Mouse (Mus musculus): ENCODE results near the gene Tie1. TPM values are rescaled to one million over a fixed set of nuclear protein-coding genes. Genes with fewer than 3 reads are reported as not detected.

Tie1 gene
- polyA plus RNA-seq (2014; fragmentation: Illumina TruSeq; extraction: RNeasy Lipid Tissue Mini Kit (QIAGEN cat#74804); ENCODE audit: low read depth, low replicate concordance) = 53.1 TPM

DNA sequence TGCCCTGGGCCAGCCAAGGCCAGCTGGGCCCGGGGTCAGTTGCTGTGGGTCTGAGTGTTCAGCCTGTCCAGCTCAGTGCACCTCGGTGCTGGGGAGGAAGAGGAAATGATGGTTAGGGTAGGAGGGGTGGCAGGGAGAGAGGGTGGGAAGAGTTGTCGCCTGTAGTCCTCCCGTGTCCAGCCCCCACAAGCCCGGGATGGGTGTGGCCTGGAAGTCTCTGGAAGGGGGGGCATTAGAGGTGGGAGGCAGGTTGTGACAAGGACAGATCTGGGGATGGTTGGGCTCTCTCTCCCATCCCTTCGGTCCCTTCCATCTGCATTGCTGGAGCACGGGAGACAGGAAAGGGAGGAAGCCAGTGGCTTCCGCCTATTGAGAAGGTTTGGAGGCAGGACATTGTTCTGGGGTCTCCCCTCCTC, at the start of gene Tie1:
Gene Tie1 (minus strand): TSS at position 345 of the 416 bp plus-strand sequence.

DNA sequence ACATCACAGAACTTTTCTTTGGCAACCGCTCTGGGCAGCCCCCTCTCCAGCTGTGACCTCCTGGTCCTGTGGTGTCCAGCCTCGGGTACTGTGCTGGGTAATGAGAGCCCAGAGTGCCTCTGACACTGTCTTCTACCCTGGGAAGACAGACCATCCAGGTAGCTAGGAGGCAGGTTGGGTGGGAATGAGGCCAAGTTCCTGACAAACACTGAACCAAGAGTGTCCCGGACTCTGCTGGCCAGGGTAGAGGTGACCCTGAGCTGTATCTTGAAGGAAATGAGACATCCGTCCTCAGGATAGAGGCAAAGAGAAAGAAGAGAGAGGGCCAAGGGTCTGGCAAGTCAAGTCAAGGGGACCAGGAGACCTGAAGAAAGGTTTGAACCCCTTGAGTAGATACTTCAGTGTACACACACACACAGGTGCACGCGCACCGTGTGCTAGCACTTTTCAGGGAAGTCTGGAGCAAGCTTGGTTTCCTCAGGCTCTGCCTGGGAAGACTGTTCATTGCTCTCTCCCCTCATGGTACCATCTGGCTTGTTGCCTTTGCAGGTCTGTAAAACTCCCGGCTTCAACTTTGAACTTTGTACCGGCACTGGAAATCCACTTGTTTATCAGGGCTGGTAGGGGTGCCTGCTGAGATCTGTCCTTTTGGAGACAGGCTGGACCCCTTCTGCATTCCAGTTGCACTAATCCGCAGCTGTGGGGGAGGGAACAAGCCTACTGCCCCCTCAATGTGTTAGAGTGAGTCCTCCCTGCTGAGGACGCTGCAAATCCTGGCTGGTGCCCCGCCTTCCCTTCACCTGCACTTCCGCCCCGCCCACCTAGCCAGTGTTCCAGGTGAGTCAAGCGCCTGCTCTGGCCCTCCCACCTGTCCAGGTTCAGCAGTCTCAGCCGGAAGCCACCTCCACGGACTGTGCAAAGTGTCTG, 36.8 kb upstream of the Tie1 start, which contains the start of gene 2610528J11Rik:
Gene 2610528J11Rik (plus strand): TSS at position 592 of the 927 bp plus-strand sequence.

GRCm38 (mm10) chr4:118457345-118457975, 32.4 kb downstream of the Tie1 start, which contains the start of gene Mpl:
TSS of gene Mpl (minus strand) at chr4:118457513.

DNA sequence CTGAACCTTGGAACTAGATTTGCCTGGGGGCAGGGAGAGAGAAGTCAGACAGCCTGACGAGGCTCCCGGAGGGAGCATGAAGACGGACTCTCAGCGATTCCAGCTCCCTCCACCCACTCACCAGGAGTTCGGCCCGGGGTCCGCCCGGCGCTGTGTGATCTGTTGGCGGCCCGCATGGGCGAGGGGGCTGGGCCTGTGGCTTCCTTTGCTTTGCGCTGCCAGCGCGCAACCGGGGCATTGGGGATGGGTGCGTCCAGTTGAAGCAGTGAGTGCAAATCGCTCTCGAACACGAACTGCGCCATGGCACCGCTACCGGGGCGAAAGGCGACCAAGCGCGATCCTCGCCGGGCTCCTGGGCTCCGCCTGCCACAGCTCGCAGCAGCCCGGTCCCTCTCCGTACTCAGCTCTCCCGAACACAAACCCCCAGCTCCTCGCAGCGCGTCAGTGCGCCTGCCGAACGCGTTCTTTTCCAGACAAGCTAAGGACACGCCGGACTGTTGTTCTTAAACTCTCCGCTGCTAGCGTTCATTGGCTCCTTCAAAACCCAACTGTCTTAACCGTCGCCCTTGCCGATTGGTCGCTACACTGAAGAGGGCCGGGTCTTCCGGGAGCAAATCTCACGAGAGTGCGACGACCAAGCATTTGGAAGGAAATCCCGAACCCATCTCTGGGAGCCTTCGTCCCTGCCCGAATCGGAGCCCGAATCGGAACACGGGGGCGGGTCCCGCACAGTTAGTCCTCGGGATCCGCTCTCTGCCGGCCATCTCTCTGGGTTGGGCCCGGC, 52.8 kb downstream of the Tie1 start, which contains the start of gene Cdc20:
Gene Cdc20 (minus strand): TSS at position 533 of the 784 bp plus-strand sequence.

GRCm38 (mm10) chr4:118427768-118428451, 62.0 kb downstream of the Tie1 start, which contains the start of gene Elovl1:
TSS of gene Elovl1 (plus strand) at chr4:118428093.

Other genes with a start within 250 kb of the Tie1 start
- gene Ptprf, start 198.7 kb downstream of the Tie1 start, polyA plus RNA-seq (2014; fragmentation: Illumina TruSeq; extraction: RNeasy Lipid Tissue Mini Kit (QIAGEN cat#74804); ENCODE audit: low read depth, low replicate concordance) = 4.6 TPM
- 16.0 TPM for gene Szt2, start 80.8 kb downstream of the Tie1 start, polyA plus RNA-seq (2014; fragmentation: Illumina TruSeq; extraction: RNeasy Lipid Tissue Mini Kit (QIAGEN cat#74804); ENCODE audit: low read depth, low replicate concordance)
- gene Med8, start 80.7 kb downstream of the Tie1 start, polyA plus RNA-seq (2014; fragmentation: Illumina TruSeq; extraction: RNeasy Lipid Tissue Mini Kit (QIAGEN cat#74804); ENCODE audit: low read depth, low replicate concordance) = 35.6 TPM
- 28.4 TPM for gene Elovl1, start 62.0 kb downstream of the Tie1 start, polyA plus RNA-seq (2014; fragmentation: Illumina TruSeq; extraction: RNeasy Lipid Tissue Mini Kit (QIAGEN cat#74804); ENCODE audit: low read depth, low replicate concordance)
- 0.84 TPM for gene Cdc20, start 52.7 kb downstream of the Tie1 start, polyA plus RNA-seq (2014; fragmentation: Illumina TruSeq; extraction: RNeasy Lipid Tissue Mini Kit (QIAGEN cat#74804); ENCODE audit: low read depth, low replicate concordance)
- not detected for gene Mpl, start 32.5 kb downstream of the Tie1 start, polyA plus RNA-seq (2014; fragmentation: Illumina TruSeq; extraction: RNeasy Lipid Tissue Mini Kit (QIAGEN cat#74804); ENCODE audit: low read depth, low replicate concordance)
- gene 2610528J11Rik, start 36.9 kb upstream of the Tie1 start, polyA plus RNA-seq (2014; fragmentation: Illumina TruSeq; extraction: RNeasy Lipid Tissue Mini Kit (QIAGEN cat#74804); ENCODE audit: low read depth, low replicate concordance) = not detected
- not detected for gene Tmem125, start 54.0 kb upstream of the Tie1 start, polyA plus RNA-seq (2014; fragmentation: Illumina TruSeq; extraction: RNeasy Lipid Tissue Mini Kit (QIAGEN cat#74804); ENCODE audit: low read depth, low replicate concordance)
- not detected for gene Cfap57, start 130.7 kb upstream of the Tie1 start, polyA plus RNA-seq (2014; fragmentation: Illumina TruSeq; extraction: RNeasy Lipid Tissue Mini Kit (QIAGEN cat#74804); ENCODE audit: low read depth, low replicate concordance)
- 39.4 TPM for gene Ebna1bp2, start 130.7 kb upstream of the Tie1 start, polyA plus RNA-seq (2014; fragmentation: Illumina TruSeq; extraction: RNeasy Lipid Tissue Mini Kit (QIAGEN cat#74804); ENCODE audit: low read depth, low replicate concordance)
- gene Olfr62, start 168.9 kb upstream of the Tie1 start, polyA plus RNA-seq (2014; fragmentation: Illumina TruSeq; extraction: RNeasy Lipid Tissue Mini Kit (QIAGEN cat#74804); ENCODE audit: low read depth, low replicate concordance) = not detected
- not detected for gene Olfr1342, start 202.7 kb upstream of the Tie1 start, polyA plus RNA-seq (2014; fragmentation: Illumina TruSeq; extraction: RNeasy Lipid Tissue Mini Kit (QIAGEN cat#74804); ENCODE audit: low read depth, low replicate concordance)
- not detected for gene Olfr1341, start 213.5 kb upstream of the Tie1 start, polyA plus RNA-seq (2014; fragmentation: Illumina TruSeq; extraction: RNeasy Lipid Tissue Mini Kit (QIAGEN cat#74804); ENCODE audit: low read depth, low replicate concordance)
- gene Olfr1340, start 230.1 kb upstream of the Tie1 start, polyA plus RNA-seq (2014; fragmentation: Illumina TruSeq; extraction: RNeasy Lipid Tissue Mini Kit (QIAGEN cat#74804); ENCODE audit: low read depth, low replicate concordance) = not detected
- not detected for gene Olfr1339, start 242.1 kb upstream of the Tie1 start, polyA plus RNA-seq (2014; fragmentation: Illumina TruSeq; extraction: RNeasy Lipid Tissue Mini Kit (QIAGEN cat#74804); ENCODE audit: low read depth, low replicate concordance)

Measured in heart, adult 10 weeks (tissue).